Mouse (Mus musculus) kidney, postnatal 0 days (tissue): ENCODE results near the gene Pidd1. TPM values are rescaled to one million over a fixed set of nuclear protein-coding genes. Genes with fewer than 3 reads are reported as not detected.

Source experiments
- ATAC-seq: fragments of 200-750 bp; cut with Nextera tagmentation; replicated peaks from 2 replicates; pipeline ENCODE4 v1.8.0; 2017; ENCODE audit warnings: low read depth, moderate number of reproducible peaks, moderate TSS enrichment, moderate library complexity; ENCODE audit not compliant: low FRiP score
- DNase-seq: peaks from one replicate; pipeline ENCODE4 v3.0.0-alpha.2; 2016; ENCODE audit warnings: low spot score
- H3K27ac ChIP-seq: fragments of 300-500 bp; sonication (generic); 2 replicates; pipeline ENCODE4 v1.5.1; 2014; ENCODE audit warnings: mild to moderate bottlenecking
- H3K27me3 ChIP-seq: fragments of 300-500 bp; sonication (generic); 2 replicates; pipeline ENCODE4 v1.6.1; 2014; ENCODE audit warnings: low read length, mixed read lengths; ENCODE audit not compliant: insufficient read depth
- H3K36me3 ChIP-seq: fragments of 300-500 bp; sonication (generic); 2 replicates; pipeline ENCODE4 v1.6.1; 2014; ENCODE audit warnings: low read length, mixed read lengths; ENCODE audit not compliant: insufficient read depth
- H3K4me1 ChIP-seq: fragments of 300-500 bp; sonication (generic); replicated peaks from 2 replicates; pipeline ENCODE4 v1.6.1; 2014; ENCODE audit warnings: antibody characterized with exemption, low read length, mixed read lengths; ENCODE audit not compliant: insufficient read depth
- H3K4me2 ChIP-seq: fragments of 300-500 bp; sonication (generic); 2 replicates; pipeline ENCODE4 v1.6.1; 2014; ENCODE audit warnings: mild to moderate bottlenecking, low read length, moderate library complexity, mixed read lengths
- H3K4me3 ChIP-seq: fragments of 300-500 bp; sonication (generic); replicated peaks from 2 replicates; pipeline ENCODE4 v1.5.1; 2014; ENCODE audit warnings: low read depth, low read length
- H3K9ac ChIP-seq: fragments of 300-500 bp; sonication (generic); 2 replicates; pipeline ENCODE4 v1.6.1; 2014; ENCODE audit warnings: low read depth, low read length
- H3K9me3 ChIP-seq: fragments of 300-500 bp; sonication (generic); replicated peaks from 2 replicates; pipeline ENCODE4 v1.6.1; 2016; ENCODE audit warnings: low read length, inconsistent platforms, mixed read lengths
- CTCF ChIP-seq: IDR thresholded peaks from 2 replicates; pipeline ENCODE4 v1.5.1; 2016; ENCODE audit warnings: antibody characterized with exemption, low read depth, mild to moderate bottlenecking, moderate library complexity
- WGBS: fragments of 180-500 bp; shearing (Covaris S2); extraction: QIAGEN DNeasy Blood & Tissue Kit; methylation state at CpG from one replicate; pipeline ENCODE4 v1.1.7; 2014; 5-methylcytosine and 5-hydroxymethylcytosine counted together
- polyA plus RNA-seq: library from polyadenylated mRNA; unstranded; fragments of >200 nt; fragmentation: Nextera tagmentation; extraction: Ambion mirVana; gene quantifications from 2 replicates; pipeline ENCODE4 v1.2.1, GENCODE M21; 2015

Gene Pidd1
- polyA plus RNA-seq, 1 experiment from 2014 or later = 3.6 TPM

GRCm38 (mm10) chr7:141435856-141436522 lies 7.8 kb downstream of the Pidd1 start:
- 84% methylated on average over 9 of the region's 9 CpGs for WGBS
- H3K9ac ChIP-seq = no peak overlapping the region
- ATAC-seq = no peak
- no peaks in the 10 kb centered on the region for H3K9me3 ChIP-seq
- H3K27me3 ChIP-seq = no peaks in the 10 kb centered on the region
- TF ChIP-seq CTCF = no peak
- peaks cover 23% of the 10 kb centered on the region for H3K36me3 ChIP-seq
- H3K4me3 ChIP-seq = peak overlapping the region; percentile 34; the same call in 1 of the 2 replicates
- no peak overlapping the region for H3K27ac ChIP-seq
- peak overlapping the region; percentile 51; the same call in 1 of the 2 replicates for H3K4me2 ChIP-seq
- DNase-seq = no peak
- peaks cover 23% of the 10 kb centered on the region for H3K4me1 ChIP-seq

DNA sequence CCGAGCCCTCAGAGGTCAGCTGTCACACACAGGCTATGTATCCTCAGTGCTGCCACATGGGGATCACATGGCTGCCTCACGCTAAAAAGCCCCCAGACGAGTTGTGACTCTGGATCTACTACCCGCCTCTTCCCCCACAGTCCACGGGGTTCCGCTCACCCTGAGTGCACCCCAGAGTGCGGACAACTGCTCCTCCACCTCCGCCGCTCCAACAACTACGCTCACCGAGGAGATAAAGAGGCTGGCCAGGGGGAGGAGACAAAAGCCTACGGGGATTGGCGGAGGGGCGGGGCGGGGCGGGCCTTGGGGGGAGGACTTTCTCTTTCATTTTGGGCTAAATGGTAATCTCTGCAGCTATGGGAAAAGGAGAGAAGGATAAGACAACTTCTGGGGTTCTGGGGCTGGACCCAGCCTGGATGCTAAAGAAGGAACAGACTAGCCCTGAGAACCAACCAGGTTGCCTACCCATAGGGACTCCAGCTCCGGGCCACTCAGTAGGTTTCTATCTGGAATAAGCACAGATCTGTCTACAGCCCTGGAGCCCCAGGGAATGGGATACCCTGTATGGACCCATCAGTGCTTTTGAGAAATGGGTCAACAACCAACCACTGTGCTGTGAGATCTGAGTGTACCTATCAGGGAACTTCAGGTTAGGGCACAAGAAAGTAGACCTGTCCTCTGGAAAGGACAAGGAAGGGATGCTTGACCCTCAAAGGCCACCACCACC lies 8.5 kb downstream of the Pidd1 start:
- no peak for ATAC-seq
- peak overlapping the region; percentile 34 for H3K4me3 ChIP-seq
- peaks cover 21% of the 10 kb centered on the region for H3K4me1 ChIP-seq
- H3K27ac ChIP-seq = 0 out of 2 replicates have a peak overlapping the region, but pooled peaks have one; percentile 13
- no peaks in the 10 kb centered on the region for H3K9me3 ChIP-seq
- no peak; the same call in 1 of the 2 replicates for TF ChIP-seq CTCF
- H3K4me2 ChIP-seq = peak overlapping the region; percentile 51
- peaks cover 28% of the 10 kb centered on the region for H3K36me3 ChIP-seq
- 5% methylated on average over 17 of the region's 17 CpGs for WGBS
- no peaks in the 10 kb centered on the region for H3K27me3 ChIP-seq
- no peak overlapping the region for H3K9ac ChIP-seq
- DNase-seq = peak; percentile 80

DNA sequence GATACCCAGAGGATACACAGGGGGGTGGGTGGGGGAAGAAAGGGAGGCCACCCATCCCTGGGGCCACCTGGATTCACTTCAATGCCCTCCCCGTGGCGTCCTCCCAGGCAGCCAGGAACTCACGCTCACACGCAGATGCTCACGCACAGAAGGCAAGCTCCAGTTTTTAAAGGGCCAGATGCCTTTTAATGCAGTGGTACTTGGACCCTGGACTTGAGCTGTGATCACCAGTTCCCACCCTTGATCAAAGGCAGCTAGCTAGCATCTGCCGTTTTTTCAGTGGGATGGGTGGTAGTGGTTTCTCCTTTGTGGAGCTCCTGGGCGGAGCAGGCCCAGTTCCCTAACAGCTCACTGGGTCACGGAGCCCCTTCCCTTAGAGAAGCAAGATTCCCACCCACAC lies 9.4 kb downstream of the Pidd1 start:
- Histone ChIP-seq H3K9me3 (no peaks in the 10 kb centered on the region), H3K27me3 (no peaks in the 10 kb centered on the region), H3K36me3 (peaks cover 28% of the 10 kb centered on the region), H3K4me3 (peak overlapping the region; percentile 34), H3K4me2 (peak overlapping the region; percentile 51), H3K27ac (0 out of 2 replicates have a peak overlapping the region, but pooled peaks have one; percentile 13), H3K4me1 (peaks cover 21% of the 10 kb centered on the region), H3K9ac (peak overlapping the region; percentile 46)
- ATAC-seq = no peak
- WGBS = 14% methylated on average over 8 of the region's 8 CpGs
- peak; percentile 65 for DNase-seq
- no peak for TF ChIP-seq CTCF

GRCm38 (mm10) chr7:141433517-141434400 lies 10.1 kb downstream of the Pidd1 start:
- no peak for TF ChIP-seq CTCF
- WGBS = 65% methylated on average over 15 of the region's 15 CpGs
- no peak for DNase-seq
- Histone ChIP-seq H3K9me3 (no peaks in the 10 kb centered on the region), H3K4me2 (peak overlapping the region; percentile 51), H3K27ac (no peak overlapping the region), H3K9ac (peak overlapping the region; percentile 46), H3K4me1 (peaks cover 21% of the 10 kb centered on the region), H3K27me3 (no peaks in the 10 kb centered on the region), H3K4me3 (peak overlapping the region; percentile 34), H3K36me3 (peaks cover 24% of the 10 kb centered on the region)
- no peak for ATAC-seq

DNA sequence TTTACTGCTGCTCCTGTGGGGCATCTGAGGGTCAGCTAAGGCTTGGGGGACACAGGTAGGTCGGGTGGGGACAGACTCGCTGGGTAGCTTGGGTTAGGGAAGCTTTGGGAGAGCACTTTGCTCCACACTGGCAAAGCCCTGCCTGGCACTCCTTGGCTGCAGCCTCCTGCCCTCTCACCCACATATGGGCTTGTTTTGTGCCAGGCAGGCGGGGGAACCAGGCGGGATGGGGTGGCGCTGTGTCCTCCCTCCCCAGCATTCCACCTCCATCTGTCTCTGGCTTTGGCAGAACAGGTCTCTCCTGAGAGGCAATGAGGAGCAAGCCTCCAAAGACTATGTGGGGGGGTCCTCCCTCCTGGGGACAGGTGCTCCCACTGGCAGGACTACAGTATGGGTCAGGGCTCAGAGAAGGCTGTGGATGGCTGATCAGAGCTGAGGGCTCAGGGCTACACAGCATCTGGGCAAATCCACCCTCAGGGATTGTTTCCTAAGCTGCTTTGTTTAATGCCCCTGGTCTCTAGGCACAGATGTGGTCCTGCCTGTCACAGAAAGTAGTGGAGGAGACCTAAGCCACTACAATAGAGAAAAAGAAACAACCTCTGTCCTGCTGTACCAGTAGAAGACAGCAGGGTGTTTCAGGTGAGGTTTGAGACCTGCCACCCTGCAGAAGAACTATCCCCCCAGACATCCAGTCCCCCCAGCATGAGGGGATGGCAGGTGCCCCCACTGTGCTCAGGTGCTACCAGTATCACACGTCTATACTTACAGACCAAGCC lies 10.9 kb downstream of the Pidd1 start:
- H3K9ac ChIP-seq = 0 out of 2 replicates have a peak overlapping the region, but pooled peaks have one; percentile 8
- H3K4me1 ChIP-seq = peaks cover 21% of the 10 kb centered on the region
- DNase-seq (no peak), ATAC-seq (no peak)
- no peaks in the 10 kb centered on the region for H3K27me3 ChIP-seq
- H3K36me3 ChIP-seq = peaks cover 23% of the 10 kb centered on the region; the same call in 1 of the 2 replicates
- H3K4me3 ChIP-seq = no peak overlapping the region
- no peak overlapping the region for H3K4me2 ChIP-seq
- no peak overlapping the region for H3K27ac ChIP-seq
- no peaks in the 10 kb centered on the region for H3K9me3 ChIP-seq
- 72% methylated on average over 6 of the region's 6 CpGs for WGBS
- no peak for TF ChIP-seq CTCF
